Mouse (Mus musculus) monocyte, adult 5-6 weeks (primary cell): ENCODE results near the gene Plpp1. TPM values are rescaled to one million over a fixed set of nuclear protein-coding genes. Genes with fewer than 3 reads are reported as not detected.

ENCODE experiments used
- ATAC-seq: fragments of 153-309, 156-312 bp; replicated peaks from 2 replicates; pipeline ENCODE4 v1.8.0; 2017; ENCODE audit warnings: mild to moderate bottlenecking; ENCODE audit not compliant: low TSS enrichment, insufficient number of reproducible peaks, severe bottlenecking, poor library complexity, low FRiP score
- total RNA-seq: library from RNA; stranded (forward); fragments of 200-1000, 200-491, 200-594 nt; gene quantifications from 3 replicates; pipeline ENCODE4 v1.2.3, GENCODE M21; 2017

Plpp1 gene
- total RNA-seq, 1 experiment from 2014 or later = 1.8 TPM

GRCm38 (mm10) chr13:112838562-112839232 lies 38.1 kb downstream of the Plpp1 start:
- ATAC-seq = no peak

- ATAC-seq = no peak
These were observed 39.9 kb downstream of the Plpp1 start for GRCm38 (mm10) chr13:112840241-112841087.

GRCm38 (mm10) chr13:112845931-112846330 lies 45.3 kb downstream of the Plpp1 start:
- ATAC-seq = no peak

- no peak for ATAC-seq
These were observed 53.2 kb downstream of the Plpp1 start for GRCm38 (mm10) chr13:112853710-112854316.

- no peak for ATAC-seq
These were observed 53.8 kb downstream of the Plpp1 start for GRCm38 (mm10) chr13:112854402-112854801.

GRCm38 (mm10) chr13:112857921-112858320 lies 57.3 kb downstream of the Plpp1 start:
- no peak for ATAC-seq

GRCm38 (mm10) chr13:112859574-112860134 lies 59.1 kb downstream of the Plpp1 start:
- ATAC-seq = no peak

- no peak for ATAC-seq
These were observed 59.8 kb downstream of the Plpp1 start for GRCm38 (mm10) chr13:112860370-112860769.

GRCm38 (mm10) chr13:112860911-112861310 lies 60.3 kb downstream of the Plpp1 start:
- ATAC-seq = no peak

GRCm38 (mm10) chr13:112861825-112862306 lies 61.3 kb downstream of the Plpp1 start:
- ATAC-seq = no peak

- no peak for ATAC-seq
These were observed 61.8 kb downstream of the Plpp1 start for GRCm38 (mm10) chr13:112862342-112862741.

- no peak for ATAC-seq
These were observed 62.5 kb downstream of the Plpp1 start for GRCm38 (mm10) chr13:112862978-112863677.

GRCm38 (mm10) chr13:112866782-112867181 lies 66.2 kb downstream of the Plpp1 start:
- no peak for ATAC-seq

GRCm38 (mm10) chr13:112867381-112867780 lies 66.8 kb downstream of the Plpp1 start:
- ATAC-seq = no peak

GRCm38 (mm10) chr13:112870039-112870690 lies 69.6 kb downstream of the Plpp1 start:
- ATAC-seq = no peak

GRCm38 (mm10) chr13:112871500-112872266 lies 71.1 kb downstream of the Plpp1 start:
- ATAC-seq = peak; percentile 13; the same call in 1 of the 2 replicates

- no peak for ATAC-seq
These were observed 86.6 kb downstream of the Plpp1 start for GRCm38 (mm10) chr13:112887234-112887633.
